Mouse (Mus musculus): ENCODE results near the gene Igf1. TPM values are rescaled to one million over a fixed set of nuclear protein-coding genes. Genes with fewer than 3 reads are reported as not detected.

The Igf1 gene
- polyA plus RNA-seq, 1 experiment, result 56.0 TPM

DNA sequence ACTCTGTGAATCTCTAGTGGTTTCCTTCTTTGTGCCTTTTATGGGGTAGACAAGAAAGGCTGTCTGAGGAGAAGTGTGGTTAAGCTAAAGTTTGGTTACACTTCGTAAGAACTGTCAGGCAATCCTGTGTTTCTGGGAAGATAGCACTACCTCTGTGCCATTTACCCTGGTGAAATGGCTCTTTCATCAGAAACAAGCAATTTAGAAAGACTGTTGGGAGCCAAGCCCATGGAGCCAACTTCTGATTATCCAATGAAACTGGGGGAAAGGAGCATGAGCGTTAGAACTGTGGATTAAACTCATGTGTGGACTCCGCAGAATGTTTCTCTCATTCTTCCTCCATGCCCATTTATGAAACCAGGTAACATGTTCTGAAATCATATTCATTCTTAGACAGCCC, 15.5 kb downstream of the Igf1 start:
- H3K4me1 ChIP-seq (ENCODE audit: control insufficient read depth, insufficient read depth, insufficient read length), result no peaks in the 10 kb centered on the region
- H3K4me3 ChIP-seq (ENCODE audit: extremely low read depth, insufficient read depth, insufficient read length), result no peak overlapping the region
- 90% methylated on average over 3 of the region's 3 CpGs for WGBS
- H3K36me3 ChIP-seq (ENCODE audit: control insufficient read depth, insufficient read depth, low read length), result no peaks in the 10 kb centered on the region
- TF ChIP-seq CTCF (IDR thresholded peaks at IDR 0.05; ENCODE audit: extremely low read depth, insufficient read depth, insufficient read length, insufficient replicate concordance) (no peak), POLR2A (IDR thresholded peaks at IDR 0.05; ENCODE audit: low read depth, low read length) (no peak)
- no peaks in the 10 kb centered on the region for H3K27me3 ChIP-seq (ENCODE audit: control insufficient read depth, insufficient read depth, low read length)
- no peak overlapping the region for H3K27ac ChIP-seq (ENCODE audit: insufficient read depth, low read length)
- DNase-seq (ENCODE audit: low read depth in 1 of 2, low spot score in 2 of 2), result no peak

DNA sequence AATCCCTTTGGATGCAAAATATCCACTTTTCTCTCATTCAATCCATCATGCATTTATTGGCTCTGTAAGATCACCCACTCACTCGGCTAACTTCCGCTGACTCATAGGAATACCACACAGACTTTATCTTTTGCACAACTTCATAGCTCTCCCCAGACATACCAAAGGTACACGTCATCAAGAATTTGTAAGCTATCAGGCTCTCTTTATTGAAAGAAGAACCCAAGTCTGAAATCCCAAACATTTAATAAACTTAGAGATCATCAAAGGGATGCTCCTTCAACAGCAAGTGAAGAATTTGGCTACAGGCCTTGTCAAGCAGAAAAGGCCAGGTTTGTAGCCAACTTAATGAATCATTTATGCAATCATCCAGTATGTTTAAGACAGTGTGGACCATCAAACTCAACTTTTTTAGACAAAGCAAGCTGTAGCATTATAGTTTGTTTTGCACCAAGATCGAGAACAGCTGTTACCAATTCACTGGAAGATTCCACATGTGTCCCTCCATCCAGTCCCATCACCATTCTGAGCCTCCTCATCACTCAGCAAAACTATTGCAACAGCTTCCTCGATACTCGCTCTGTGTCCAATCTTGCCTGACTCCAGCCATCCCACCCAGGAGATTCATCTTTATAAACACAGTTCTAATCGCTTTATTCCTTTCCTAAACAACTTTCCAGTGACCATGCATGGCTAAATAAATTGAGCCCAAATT, 22.2 kb downstream of the Igf1 start:
- DNase-seq (ENCODE audit: low read depth in 1 of 2, low spot score in 2 of 2), result no peak
- Histone ChIP-seq H3K36me3 (ENCODE audit: control insufficient read depth, insufficient read depth, low read length) (no peaks in the 10 kb centered on the region), H3K27ac (ENCODE audit: insufficient read depth, low read length) (no peak overlapping the region), H3K27me3 (ENCODE audit: control insufficient read depth, insufficient read depth, low read length) (no peaks in the 10 kb centered on the region), H3K4me1 (ENCODE audit: control insufficient read depth, insufficient read depth, insufficient read length) (no peaks in the 10 kb centered on the region), H3K4me3 (ENCODE audit: extremely low read depth, insufficient read depth, insufficient read length) (no peak overlapping the region)
- TF ChIP-seq CTCF (IDR thresholded peaks at IDR 0.05; ENCODE audit: extremely low read depth, insufficient read depth, insufficient read length, insufficient replicate concordance) (no peak), POLR2A (IDR thresholded peaks at IDR 0.05; ENCODE audit: low read depth, low read length) (no peak)
- 92% methylated on average over 7 of the region's 7 CpGs for WGBS

- Histone ChIP-seq H3K27ac (ENCODE audit: insufficient read depth, low read length) (no peak overlapping the region), H3K27me3 (ENCODE audit: control insufficient read depth, insufficient read depth, low read length) (no peaks in the 10 kb centered on the region), H3K36me3 (ENCODE audit: control insufficient read depth, insufficient read depth, low read length) (no peaks in the 10 kb centered on the region), H3K4me3 (ENCODE audit: extremely low read depth, insufficient read depth, insufficient read length) (no peak overlapping the region), H3K4me1 (ENCODE audit: control insufficient read depth, insufficient read depth, insufficient read length) (no peaks in the 10 kb centered on the region)
- 91% methylated on average over 2 of the region's 2 CpGs for WGBS
- TF ChIP-seq CTCF (IDR thresholded peaks at IDR 0.05; ENCODE audit: extremely low read depth, insufficient read depth, insufficient read length, insufficient replicate concordance) (no peak), POLR2A (IDR thresholded peaks at IDR 0.05; ENCODE audit: low read depth, low read length) (no peak)
- no peak for DNase-seq (ENCODE audit: low read depth in 1 of 2, low spot score in 2 of 2)
Observed at GRCm38 (mm10) chr10:87885326-87886040, 27.4 kb downstream of the Igf1 start.

DNA sequence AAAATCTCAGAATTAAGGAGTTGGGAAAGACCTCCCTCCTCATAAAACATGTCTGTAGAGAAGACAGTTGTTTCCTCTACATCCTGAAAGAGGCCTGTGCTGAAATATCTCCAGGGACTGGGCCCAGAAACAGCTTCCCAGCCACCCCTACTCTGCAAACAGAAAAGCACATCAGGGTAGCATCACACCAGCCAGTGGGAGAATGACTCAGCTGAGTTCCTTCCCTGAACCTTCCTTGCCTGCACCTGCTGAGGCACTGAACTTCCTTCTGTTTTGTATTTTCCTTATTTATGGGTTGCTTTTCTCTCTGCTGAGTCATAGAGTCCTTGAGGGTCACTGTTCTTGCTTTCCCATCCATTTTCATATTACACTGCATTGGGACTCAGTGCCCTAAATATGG, 31.8 kb downstream of the Igf1 start:
- Histone ChIP-seq H3K27me3 (ENCODE audit: control insufficient read depth, insufficient read depth, low read length) (no peaks in the 10 kb centered on the region), H3K4me3 (ENCODE audit: extremely low read depth, insufficient read depth, insufficient read length) (no peak overlapping the region), H3K36me3 (ENCODE audit: control insufficient read depth, insufficient read depth, low read length) (no peaks in the 10 kb centered on the region), H3K4me1 (ENCODE audit: control insufficient read depth, insufficient read depth, insufficient read length) (no peaks in the 10 kb centered on the region), H3K27ac (ENCODE audit: insufficient read depth, low read length) (no peak overlapping the region)
- no peak for DNase-seq (ENCODE audit: low read depth in 1 of 2, low spot score in 2 of 2)
- TF ChIP-seq CTCF (IDR thresholded peaks at IDR 0.05; ENCODE audit: extremely low read depth, insufficient read depth, insufficient read length, insufficient replicate concordance), result no peak
- no peak for TF ChIP-seq POLR2A (IDR thresholded peaks at IDR 0.05; ENCODE audit: low read depth, low read length)

GRCm38 (mm10) chr10:87892256-87892655, 34.2 kb downstream of the Igf1 start:
- Histone ChIP-seq H3K36me3 (ENCODE audit: control insufficient read depth, insufficient read depth, low read length) (no peaks in the 10 kb centered on the region), H3K4me3 (ENCODE audit: extremely low read depth, insufficient read depth, insufficient read length) (no peak overlapping the region), H3K27ac (ENCODE audit: insufficient read depth, low read length) (no peak overlapping the region), H3K4me1 (ENCODE audit: control insufficient read depth, insufficient read depth, insufficient read length) (no peaks in the 10 kb centered on the region), H3K27me3 (ENCODE audit: control insufficient read depth, insufficient read depth, low read length) (no peaks in the 10 kb centered on the region)
- DNase-seq (ENCODE audit: low read depth in 1 of 2, low spot score in 2 of 2), result no peak
- TF ChIP-seq CTCF (IDR thresholded peaks at IDR 0.05; ENCODE audit: extremely low read depth, insufficient read depth, insufficient read length, insufficient replicate concordance) (no peak), POLR2A (IDR thresholded peaks at IDR 0.05; ENCODE audit: low read depth, low read length) (no peak)

GRCm38 (mm10) chr10:87893272-87893671, 35.2 kb downstream of the Igf1 start:
- Histone ChIP-seq H3K27ac (ENCODE audit: insufficient read depth, low read length) (no peak overlapping the region), H3K36me3 (ENCODE audit: control insufficient read depth, insufficient read depth, low read length) (no peaks in the 10 kb centered on the region), H3K4me1 (ENCODE audit: control insufficient read depth, insufficient read depth, insufficient read length) (no peaks in the 10 kb centered on the region), H3K27me3 (ENCODE audit: control insufficient read depth, insufficient read depth, low read length) (no peaks in the 10 kb centered on the region), H3K4me3 (ENCODE audit: extremely low read depth, insufficient read depth, insufficient read length) (no peak overlapping the region)
- TF ChIP-seq POLR2A (IDR thresholded peaks at IDR 0.05; ENCODE audit: low read depth, low read length) (no peak), CTCF (IDR thresholded peaks at IDR 0.05; ENCODE audit: extremely low read depth, insufficient read depth, insufficient read length, insufficient replicate concordance) (no peak)
- WGBS, result 82% methylated on average over 1 of the region's 1 CpGs
- no peak for DNase-seq (ENCODE audit: low read depth in 1 of 2, low spot score in 2 of 2)

All from spleen, adult 2 months (tissue).